Mouse (Mus musculus) kidney, postnatal 14 days (tissue): ENCODE data around the gene Myh11.
A peak's percentile ranks its signal among the peaks of the same experiment; 100 is the strongest.
"Not testable (repeated sequence)": the region's sequence is repeated elsewhere in the genome, so short reads cannot be mapped to it uniquely, and the experiment has no call there.

ENCODE experiments used
- DNase-seq: peaks from one replicate; pipeline ENCODE4 v3.0.0; 2022; ENCODE audit warnings: mixed read lengths

Myh11 gene

DNA sequence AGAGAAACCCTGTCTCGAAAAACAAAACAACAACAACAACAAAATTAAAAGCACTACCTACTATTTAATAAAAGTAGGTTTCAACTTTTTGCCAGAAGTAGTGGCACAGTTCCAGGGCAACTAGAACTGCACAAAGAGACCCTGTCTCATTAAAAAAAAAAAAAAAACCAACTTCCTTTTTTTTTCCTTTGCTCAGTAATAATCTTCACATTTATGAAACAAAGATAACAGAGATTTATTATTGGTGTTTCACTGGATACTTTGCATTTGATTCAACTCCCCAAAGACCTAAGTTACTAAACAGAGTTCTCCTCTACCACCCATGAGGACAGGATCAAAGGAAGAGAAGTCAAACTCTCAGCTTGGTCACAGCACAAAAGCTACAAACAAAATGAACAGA is 130.2 kb downstream of the Myh11 start:
- DNase-seq = no peak

DNA sequence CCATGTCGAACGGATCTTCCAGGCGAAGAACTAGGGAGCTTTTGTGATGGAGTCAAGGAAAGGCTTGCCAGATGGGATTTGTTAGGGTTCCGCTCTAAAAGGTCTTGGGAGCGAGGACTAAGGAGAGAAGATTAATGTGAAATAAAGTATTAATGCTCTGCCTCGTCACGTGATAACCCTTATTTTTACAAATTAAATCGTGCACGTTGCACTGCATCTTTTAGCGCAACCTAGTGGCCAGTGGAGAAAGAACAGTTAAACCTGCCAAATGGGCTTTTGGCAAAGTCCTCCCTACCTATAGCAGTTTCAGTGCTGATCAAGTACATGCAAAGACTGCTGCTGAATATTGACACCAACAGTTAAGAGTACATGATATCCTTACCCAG is 131.4 kb downstream of the Myh11 start:
- peak; percentile 85 for DNase-seq

- DNase-seq = peak; percentile 99
These were observed 132.0 kb downstream of the Myh11 start for GRCm38 (mm10) chr16:14158936-14159745.

GRCm38 (mm10) chr16:14158536-14158935 is 132.6 kb downstream of the Myh11 start:
- no peak for DNase-seq

DNA sequence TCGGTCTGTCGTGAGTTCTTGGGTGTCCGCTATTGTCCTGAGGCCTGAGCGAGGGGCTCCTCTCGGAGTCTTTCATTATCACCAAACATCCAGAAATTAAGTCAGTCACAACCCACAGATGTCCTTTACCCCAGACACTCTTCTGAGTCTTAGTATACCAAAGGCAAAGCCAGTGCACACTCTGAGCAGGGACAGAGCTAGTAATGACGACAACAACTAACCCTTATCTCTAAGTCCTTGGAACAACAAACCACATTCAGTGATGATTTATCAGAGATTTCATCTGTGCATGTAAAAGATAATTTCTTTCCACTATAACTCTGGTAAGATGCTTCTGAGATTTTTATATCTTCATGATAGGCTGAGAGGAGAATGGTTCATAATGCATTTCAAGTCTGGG is 134.9 kb downstream of the Myh11 start:
- no peak for DNase-seq

DNA sequence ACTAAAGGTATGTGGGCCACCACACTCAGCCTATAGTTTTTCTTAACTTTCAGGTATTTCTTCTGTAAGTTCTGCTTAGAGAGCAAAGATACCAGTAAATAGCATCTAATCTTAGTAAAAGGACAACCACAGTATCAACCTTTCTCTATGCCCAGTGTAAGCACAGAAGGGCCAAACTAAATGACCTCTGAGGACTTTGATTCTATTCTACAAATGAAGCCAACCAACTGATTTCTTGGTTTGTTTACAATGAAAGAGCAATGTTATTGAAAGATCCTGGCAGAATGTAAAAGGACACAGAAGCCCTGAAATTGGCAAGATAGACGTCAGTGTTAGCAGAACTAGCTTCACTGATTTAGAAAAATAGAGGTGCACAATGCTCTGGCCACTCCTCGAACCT is 135.5 kb downstream of the Myh11 start:
- DNase-seq = not testable (repeated sequence)

DNA sequence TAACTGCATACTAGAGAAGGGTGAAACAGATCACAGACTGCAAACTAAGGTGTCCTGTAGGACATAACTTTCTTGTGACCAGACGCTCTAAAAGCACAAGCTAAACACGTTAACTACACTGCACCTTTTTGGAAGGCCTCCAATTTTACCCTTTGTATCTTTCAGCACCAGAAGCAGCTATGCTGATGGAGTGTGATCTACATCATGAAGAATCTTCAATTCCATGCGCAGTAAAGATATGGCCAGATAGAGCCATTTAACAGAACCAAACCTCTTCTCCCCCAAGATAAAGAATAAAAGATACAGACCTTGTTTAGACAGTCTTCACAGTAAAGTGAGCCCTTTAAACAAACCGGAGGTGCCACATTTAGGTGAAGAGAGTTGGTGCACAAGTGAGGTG is 139.5 kb downstream of the Myh11 start:
- DNase-seq = no peak

- no peak for DNase-seq
These were observed 143.5 kb downstream of the Myh11 start for GRCm38 (mm10) chr16:14147712-14148111.
